Mouse (Mus musculus) right cerebral cortex, postnatal 14 days (tissue): ENCODE results near the gene Phb.

Experiments used
- DNase-seq: peaks from one replicate; pipeline ENCODE4 v3.0.0; 2022

Phb gene

GRCm38 (mm10) chr11:95713225-95713810 lies 46.6 kb downstream of the Phb start:
- DNase-seq: peak; percentile 54

GRCm38 (mm10) chr11:95713811-95714241 lies 47.1 kb downstream of the Phb start:
- DNase-seq: no peak

GRCm38 (mm10) chr11:95714411-95714810 lies 47.7 kb downstream of the Phb start:
- no peak for DNase-seq

- no peak for DNase-seq
Measured at GRCm38 (mm10) chr11:95716136-95716535, 49.4 kb downstream of the Phb start.

- no peak for DNase-seq
Measured at GRCm38 (mm10) chr11:95719356-95719755, 52.6 kb downstream of the Phb start.

- DNase-seq: no peak
Measured at GRCm38 (mm10) chr11:95723287-95723686, 56.5 kb downstream of the Phb start, which contains the start of gene B130006D01Rik. Gene B130006D01Rik, plus strand, starts transcription at chr11:95723587.

GRCm38 (mm10) chr11:95724466-95724865 lies 57.7 kb downstream of the Phb start:
- no peak for DNase-seq

- DNase-seq: no peak
Measured at GRCm38 (mm10) chr11:95726156-95726555, 59.4 kb downstream of the Phb start.

- no peak for DNase-seq
Measured at GRCm38 (mm10) chr11:95727947-95728346, 61.2 kb downstream of the Phb start.

GRCm38 (mm10) chr11:95728916-95729907 lies 62.5 kb downstream of the Phb start:
- DNase-seq: no peak
